Mouse (Mus musculus) B cell, adult 2 months (primary cell): ENCODE data around the gene Ptpn14.

Experiments used
- DNase-seq, 2 experiments: peaks; one replicate each; pipeline ENCODE4 v3.0.0; 2022

Gene Ptpn14

DNA sequence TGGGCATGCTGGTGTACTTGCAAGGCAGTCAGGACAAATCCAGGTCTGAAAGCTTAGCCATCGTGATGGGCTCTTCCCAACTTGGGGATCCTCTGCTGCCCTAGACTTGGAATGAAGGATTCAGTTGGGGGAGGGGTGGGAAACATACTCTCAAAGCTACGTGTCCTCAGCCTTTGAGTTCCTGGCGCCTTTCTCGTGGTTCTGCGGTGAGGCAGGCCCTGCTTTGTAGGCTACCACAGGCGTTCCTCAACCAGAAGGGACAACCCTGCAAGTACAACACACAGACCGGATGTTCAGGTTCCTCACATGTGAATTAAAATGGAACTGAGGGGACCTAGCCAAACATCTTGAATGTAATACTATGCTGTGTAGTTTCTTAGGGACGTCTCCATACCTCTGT, 89.0 kb downstream of the Ptpn14 start:
- no peak for DNase-seq

GRCm38 (mm10) chr1:189817810-189818209, 89.7 kb downstream of the Ptpn14 start:
- DNase-seq: no peak

DNA sequence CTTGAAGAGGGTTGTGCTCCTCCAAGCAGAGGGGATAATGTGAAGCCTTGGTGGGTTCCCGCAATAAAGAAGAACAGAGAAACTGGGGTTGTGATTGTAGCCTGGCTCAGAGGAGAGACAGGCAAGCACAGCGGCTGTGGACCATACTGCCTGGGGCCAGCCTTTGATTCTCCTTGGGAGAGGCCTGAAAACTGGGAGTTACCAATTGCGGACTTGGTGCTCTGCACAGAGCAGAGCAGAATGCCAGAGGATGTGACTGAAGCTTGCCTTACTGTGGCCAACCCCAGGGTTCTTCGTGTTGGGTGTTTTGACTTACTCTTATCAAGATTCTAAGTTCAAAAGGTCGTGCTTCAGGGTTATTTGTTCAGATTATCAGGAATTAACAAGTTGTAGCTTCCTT, 92.0 kb downstream of the Ptpn14 start:
- DNase-seq: no peak

- peak; percentile 11 to 12 for DNase-seq
Measured at GRCm38 (mm10) chr1:189824436-189824835, 96.4 kb downstream of the Ptpn14 start.

DNA sequence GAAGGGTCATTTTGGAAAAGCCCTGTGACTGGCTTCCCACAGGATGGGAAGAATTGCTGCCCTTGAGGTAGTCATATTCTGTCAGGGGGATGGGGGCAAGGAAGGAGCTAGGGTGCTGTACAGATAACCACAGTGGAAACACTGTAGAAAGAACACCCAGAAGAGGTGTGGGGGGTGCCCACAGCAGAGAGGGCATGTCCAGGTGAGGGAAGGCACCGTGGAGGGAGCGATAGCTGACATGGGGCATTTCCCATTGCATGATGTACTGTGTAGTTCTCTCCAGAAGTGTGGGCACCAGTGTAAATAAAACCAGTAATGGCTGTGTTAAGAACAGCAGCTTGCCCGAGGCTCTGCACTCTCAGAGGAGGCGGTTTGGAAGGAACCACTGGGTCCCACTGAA, 102.3 kb downstream of the Ptpn14 start:
- no peak for DNase-seq

- DNase-seq: no peak
Measured at GRCm38 (mm10) chr1:189830797-189831232, 102.7 kb downstream of the Ptpn14 start.

DNA sequence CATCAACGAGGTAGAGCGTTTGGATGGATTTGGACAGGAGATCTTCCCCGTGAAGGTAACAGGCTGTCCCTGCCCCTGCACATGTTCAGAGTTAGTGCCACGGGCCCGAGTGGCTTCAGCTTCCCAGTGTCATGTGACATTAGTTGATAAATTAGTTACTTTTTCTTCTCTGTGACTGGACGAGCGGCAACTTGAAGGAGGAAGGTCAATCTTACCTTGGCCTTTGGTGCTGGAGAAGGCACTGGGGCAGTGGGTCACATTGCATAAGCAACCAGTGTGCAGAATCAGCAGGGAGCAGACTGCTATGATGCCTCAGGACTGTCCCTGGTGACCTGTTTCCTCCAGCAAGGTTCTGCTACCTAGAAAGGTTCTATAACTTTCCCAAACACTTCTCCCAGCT, 105.3 kb downstream of the Ptpn14 start:
- no peak for DNase-seq

GRCm38 (mm10) chr1:189834166-189834565, 106.1 kb downstream of the Ptpn14 start:
- no peak for DNase-seq

GRCm38 (mm10) chr1:189846319-189846718, 118.3 kb downstream of the Ptpn14 start:
- DNase-seq: no peak

- DNase-seq: no peak
Measured at GRCm38 (mm10) chr1:189849550-189849949, 121.5 kb downstream of the Ptpn14 start.

GRCm38 (mm10) chr1:189852051-189852450, 124.0 kb downstream of the Ptpn14 start:
- no peak for DNase-seq

- no peak for DNase-seq
Measured at GRCm38 (mm10) chr1:189852456-189852855, 124.4 kb downstream of the Ptpn14 start.

DNA sequence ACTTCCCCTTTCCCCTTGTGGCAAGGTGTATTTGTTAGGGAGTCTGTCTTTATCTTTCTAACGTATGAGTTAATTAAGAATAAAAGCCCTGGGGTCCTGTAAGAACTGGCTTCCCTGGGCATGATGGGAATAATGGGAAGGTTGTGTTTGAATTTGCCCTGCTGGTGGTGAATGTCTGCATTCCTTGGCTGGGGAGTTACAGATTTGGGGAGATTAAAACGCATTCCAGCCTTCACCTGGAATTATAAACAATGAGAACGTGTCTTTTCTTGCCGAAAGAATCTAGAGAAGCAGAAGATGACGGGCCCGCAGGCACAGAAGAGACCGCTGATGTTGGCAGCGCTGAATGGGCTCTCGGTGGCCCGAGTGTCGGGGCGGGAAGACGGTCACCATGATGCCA, 126.6 kb downstream of the Ptpn14 start:
- no peak for DNase-seq

DNA sequence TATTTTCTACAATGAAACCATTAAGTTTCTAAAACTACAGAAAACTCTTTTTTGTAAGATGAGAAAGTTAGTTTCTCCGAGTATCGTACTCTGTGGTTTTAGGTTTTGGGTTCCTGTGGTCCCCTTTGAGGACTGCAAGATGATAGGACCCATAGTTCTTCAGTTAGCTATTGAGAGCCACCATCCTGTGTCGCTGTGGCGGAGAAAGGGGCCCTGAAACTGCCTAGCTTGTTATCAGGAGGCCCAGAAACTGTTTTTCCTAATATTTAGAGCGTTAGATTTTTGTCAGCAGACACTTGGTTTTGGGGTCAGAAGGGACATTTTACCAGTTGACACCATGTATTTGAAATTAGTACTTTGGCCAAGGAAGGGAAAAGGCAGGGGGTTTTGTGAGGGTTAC, 127.7 kb downstream of the Ptpn14 start:
- DNase-seq: no peak

- no peak for DNase-seq
Measured at GRCm38 (mm10) chr1:189858377-189858776, 130.3 kb downstream of the Ptpn14 start.

GRCm38 (mm10) chr1:189860112-189860941, 132.3 kb downstream of the Ptpn14 start:
- DNase-seq: peak in 1 of 2 experiments; percentile 7

DNA sequence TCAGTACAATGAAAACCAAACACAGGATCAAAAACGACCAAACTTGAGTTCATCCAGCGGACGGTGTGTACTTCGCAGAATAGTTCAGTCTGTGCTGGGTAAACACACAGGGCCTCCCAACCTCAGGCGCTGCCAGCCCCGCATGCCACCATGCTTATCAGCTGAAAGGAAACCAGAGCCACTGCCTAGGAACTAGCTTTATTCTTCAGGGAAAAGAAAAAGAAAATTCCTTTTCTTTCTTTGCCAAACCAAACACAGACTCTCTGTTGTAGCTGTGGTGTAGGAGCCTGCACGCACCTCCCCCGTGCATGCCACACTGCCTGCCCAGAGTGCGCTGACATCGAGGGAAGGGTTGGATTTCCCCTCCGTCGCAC, 132.9 kb downstream of the Ptpn14 start:
- no peak for DNase-seq

GRCm38 (mm10) chr1:189863727-189864126, 135.7 kb downstream of the Ptpn14 start:
- no peak for DNase-seq

DNA sequence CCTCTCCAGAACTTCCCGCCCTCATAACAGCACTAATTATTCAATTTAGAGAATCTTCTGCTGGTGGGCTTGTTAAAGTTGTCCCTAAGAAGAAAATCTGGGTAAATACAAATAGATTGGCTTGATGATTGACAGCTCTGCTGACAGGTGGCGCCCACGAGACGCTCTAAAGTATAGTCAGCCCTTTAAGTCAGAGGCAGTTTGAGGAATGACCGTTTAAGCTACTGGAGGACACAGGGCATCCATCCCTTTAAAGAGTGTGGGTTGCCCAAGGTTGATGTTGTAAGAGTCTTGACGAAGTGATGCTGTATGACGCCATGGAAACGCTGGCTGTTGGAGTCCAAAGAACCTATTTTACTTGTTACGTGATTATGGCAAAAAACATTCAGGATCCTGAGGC, 136.2 kb downstream of the Ptpn14 start:
- DNase-seq: no peak

DNA sequence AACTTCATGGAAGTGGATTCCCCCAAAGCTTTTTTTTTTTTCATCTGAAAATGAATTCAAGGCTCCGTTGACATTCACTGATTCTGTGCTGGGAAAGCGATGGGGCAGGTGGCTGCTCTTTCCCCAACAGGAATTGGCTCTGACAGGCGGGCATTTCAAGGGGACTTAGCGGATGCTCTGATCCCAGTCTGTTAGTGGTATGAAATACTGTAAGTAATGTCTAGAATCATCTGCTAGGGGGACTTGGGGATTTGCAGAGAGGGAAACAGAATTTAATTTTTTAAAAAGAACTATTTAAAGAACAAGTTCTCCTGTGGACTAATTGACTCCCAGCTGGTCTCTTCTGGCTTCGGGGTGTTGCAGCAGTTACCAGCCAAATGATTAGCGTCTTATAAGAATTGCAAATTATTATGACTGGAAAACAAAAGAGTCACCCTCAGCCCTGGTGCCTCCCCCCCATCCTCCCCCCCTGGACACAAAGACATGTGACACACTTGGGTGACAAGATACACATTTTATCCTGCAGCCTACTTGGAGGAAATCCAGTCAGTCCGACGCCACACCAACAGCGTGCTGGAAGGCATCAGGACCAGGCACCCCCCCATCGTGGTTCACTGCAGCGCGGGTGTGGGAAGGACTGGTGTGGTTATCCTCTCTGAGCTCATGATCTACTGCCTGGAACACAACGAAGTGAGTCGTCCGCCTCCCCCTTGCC, 136.9 kb downstream of the Ptpn14 start:
- no peak for DNase-seq

- no peak for DNase-seq
Measured at GRCm38 (mm10) chr1:189866621-189867020, 138.6 kb downstream of the Ptpn14 start.

- no peak for DNase-seq
Measured at GRCm38 (mm10) chr1:189867034-189867433, 139.0 kb downstream of the Ptpn14 start.

GRCm38 (mm10) chr1:189867497-189867896, 139.4 kb downstream of the Ptpn14 start:
- DNase-seq: no peak

DNA sequence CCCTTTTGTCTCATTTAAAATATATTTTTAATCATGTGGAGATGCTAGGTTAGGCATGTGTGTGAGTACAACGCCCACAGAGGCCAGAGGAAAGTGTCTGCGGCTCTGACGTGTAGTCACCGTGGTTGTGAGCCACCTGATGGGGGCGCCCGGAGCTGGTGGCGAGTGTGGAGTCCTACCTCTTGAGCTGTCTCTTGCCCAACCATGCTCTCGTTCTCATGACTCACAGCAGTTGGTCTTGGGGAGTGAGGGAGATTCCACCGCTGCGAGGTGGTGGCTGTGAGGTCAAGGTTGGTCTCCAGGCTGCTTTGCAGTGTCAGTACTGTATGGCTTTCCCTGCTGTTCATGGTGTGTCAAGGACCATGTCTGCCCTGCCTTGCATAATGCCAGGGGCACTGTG, 140.0 kb downstream of the Ptpn14 start:
- no peak for DNase-seq
